Mouse (Mus musculus) fat pad, adult 2 months (tissue): ENCODE data around the gene App.

Experiments
- DNase-seq: peaks from one replicate; pipeline ENCODE4 v3.0.0-alpha.2; 2011; ENCODE audit warnings: low read depth, low spot score; ENCODE audit errors: extremely low read depth

The App gene

DNA sequence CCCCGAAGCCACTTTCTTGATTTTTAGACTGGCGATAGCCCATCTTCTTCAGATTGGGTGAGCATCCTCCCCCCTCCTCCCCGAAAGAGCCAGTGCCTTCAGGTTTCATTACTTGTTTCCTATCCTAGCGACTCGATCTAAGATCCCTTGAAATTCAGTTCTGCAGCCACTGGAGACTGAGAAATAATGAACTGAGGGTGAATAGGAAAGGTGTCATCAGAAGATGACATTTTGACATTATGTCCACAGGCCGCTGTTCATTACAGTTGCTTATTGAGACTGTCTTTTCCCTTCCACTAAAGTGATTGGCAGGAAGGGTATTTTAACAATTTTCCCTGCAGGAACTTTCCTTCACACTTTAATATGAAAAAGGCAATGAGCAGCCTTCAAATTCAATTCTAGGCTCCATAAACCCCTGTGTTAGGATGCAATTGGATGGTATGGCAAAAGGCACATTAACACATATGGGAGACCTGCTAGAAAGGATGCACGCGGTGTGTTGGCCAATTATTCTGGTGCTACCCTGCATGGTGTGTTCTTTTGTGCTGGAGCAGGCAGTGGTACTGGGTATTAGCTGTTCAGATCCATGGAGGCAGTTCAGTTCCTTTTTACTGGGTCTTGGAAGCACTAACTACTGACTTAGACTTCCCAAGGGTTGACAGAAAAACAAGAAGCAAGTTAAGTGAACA, 261.9 kb downstream of the App start:
- no peak for DNase-seq

DNA sequence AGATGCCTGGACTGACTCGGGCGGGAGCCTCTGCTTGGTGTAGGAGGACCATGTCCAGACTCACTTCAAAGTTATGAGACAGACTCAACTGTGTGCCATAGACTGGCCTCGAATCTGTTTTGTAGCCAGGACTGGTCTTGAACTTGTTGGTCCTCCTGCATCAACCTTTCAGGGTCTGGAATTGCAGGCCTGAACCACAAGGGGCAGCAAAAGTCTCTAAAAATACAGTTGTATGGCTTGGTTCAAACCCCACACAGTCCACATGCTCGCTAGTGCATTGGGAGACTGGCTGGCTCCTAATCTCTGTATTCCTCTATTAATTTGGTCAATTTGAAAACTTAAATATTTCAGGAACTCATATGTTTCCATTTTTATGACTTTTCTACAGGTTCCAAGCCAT, 270.6 kb downstream of the App start:
- no peak for DNase-seq
